Mouse (Mus musculus): ENCODE data around the gene S100pbp. TPM values are rescaled to one million over a fixed set of nuclear protein-coding genes. Genes with fewer than 3 reads are reported as not detected.

Gene S100pbp
- polyA plus RNA-seq, 1 experiment from 2014 or later = 14.5 TPM

- Histone ChIP-seq H3K27me3 (ENCODE audit: insufficient read depth, low read length) (no peaks in the 10 kb centered on the region), H3K4me1 (replicated peaks; ENCODE audit: insufficient read depth, low read length) (no peaks in the 10 kb centered on the region), H3K27ac (no peak overlapping the region), H3K9me3 (replicated peaks; ENCODE audit: low read length) (no peaks in the 10 kb centered on the region), H3K36me3 (ENCODE audit: insufficient read depth, low read length) (peaks cover 8% of the 10 kb centered on the region; the same call in 1 of the 2 replicates), H3K4me3 (replicated peaks; ENCODE audit: low read depth, low read length) (no peak overlapping the region), H3K4me2 (ENCODE audit: low read length) (no peak overlapping the region), H3K9ac (ENCODE audit: low read depth, low read length) (no peak overlapping the region)
- DNase-seq (ENCODE audit: low spot score) = no peak
- no peak for TF ChIP-seq CTCF (IDR thresholded peaks at IDR 0.05; ENCODE audit: low read depth)
- no peak for ATAC-seq (replicated peaks; ENCODE audit: low FRiP score, low read depth)
- 64% methylated on average over 4 of the region's 4 CpGs for WGBS
Measured at GRCm38 (mm10) chr4:129145943-129146342, 43.6 kb downstream of the S100pbp start.

- DNase-seq (ENCODE audit: low spot score) (no peak), ATAC-seq (replicated peaks; ENCODE audit: low FRiP score, low read depth) (no peak)
- 64% methylated on average over 4 of the region's 4 CpGs for WGBS
- Histone ChIP-seq H3K27ac (no peak overlapping the region), H3K4me2 (ENCODE audit: low read length) (no peak overlapping the region), H3K4me3 (replicated peaks; ENCODE audit: low read depth, low read length) (no peak overlapping the region), H3K9me3 (replicated peaks; ENCODE audit: low read length) (no peaks in the 10 kb centered on the region), H3K27me3 (ENCODE audit: insufficient read depth, low read length) (no peaks in the 10 kb centered on the region), H3K36me3 (ENCODE audit: insufficient read depth, low read length) (peaks cover 8% of the 10 kb centered on the region; the same call in 1 of the 2 replicates), H3K4me1 (replicated peaks; ENCODE audit: insufficient read depth, low read length) (no peaks in the 10 kb centered on the region), H3K9ac (ENCODE audit: low read depth, low read length) (no peak overlapping the region)
- no peak for TF ChIP-seq CTCF (IDR thresholded peaks at IDR 0.05; ENCODE audit: low read depth)
Measured at GRCm38 (mm10) chr4:129145411-129145810, 44.1 kb downstream of the S100pbp start.

GRCm38 (mm10) chr4:129144401-129145367 is 44.8 kb downstream of the S100pbp start:
- Histone ChIP-seq H3K27me3 (ENCODE audit: insufficient read depth, low read length) (no peaks in the 10 kb centered on the region), H3K4me3 (replicated peaks; ENCODE audit: low read depth, low read length) (no peak overlapping the region), H3K9me3 (replicated peaks; ENCODE audit: low read length) (no peaks in the 10 kb centered on the region), H3K4me2 (ENCODE audit: low read length) (no peak overlapping the region), H3K36me3 (ENCODE audit: insufficient read depth, low read length) (peaks cover 5% of the 10 kb centered on the region; the same call in 1 of the 2 replicates), H3K9ac (ENCODE audit: low read depth, low read length) (no peak overlapping the region), H3K27ac (no peak overlapping the region), H3K4me1 (replicated peaks; ENCODE audit: insufficient read depth, low read length) (no peaks in the 10 kb centered on the region)
- TF ChIP-seq CTCF (IDR thresholded peaks at IDR 0.05; ENCODE audit: low read depth) = no peak
- no peak for DNase-seq (ENCODE audit: low spot score)
- WGBS = 53% methylated on average over 16 of the region's 16 CpGs
- ATAC-seq (replicated peaks; ENCODE audit: low FRiP score, low read depth) = no peak

GRCm38 (mm10) chr4:129143509-129143908 is 46.0 kb downstream of the S100pbp start:
- 83% methylated on average over 5 of the region's 5 CpGs for WGBS

GRCm38 (mm10) chr4:129142439-129143045 is 47.0 kb downstream of the S100pbp start:
- DNase-seq (ENCODE audit: low spot score) (no peak), ATAC-seq (replicated peaks; ENCODE audit: low FRiP score, low read depth) (no peak)
- 82% methylated on average over 11 of the region's 11 CpGs for WGBS
- no peak for TF ChIP-seq CTCF (IDR thresholded peaks at IDR 0.05; ENCODE audit: low read depth)
- no peak overlapping the region for H3K9ac ChIP-seq (ENCODE audit: low read depth, low read length)
- no peaks in the 10 kb centered on the region for H3K9me3 ChIP-seq (replicated peaks; ENCODE audit: low read length)
- H3K4me1 ChIP-seq (replicated peaks; ENCODE audit: insufficient read depth, low read length) = no peaks in the 10 kb centered on the region
- no peak overlapping the region for H3K4me2 ChIP-seq (ENCODE audit: low read length)
- H3K36me3 ChIP-seq (ENCODE audit: insufficient read depth, low read length) = no peaks in the 10 kb centered on the region
- peaks cover 4% of the 10 kb centered on the region; the same call in 1 of the 2 replicates for H3K27me3 ChIP-seq (ENCODE audit: insufficient read depth, low read length)
- no peak overlapping the region for H3K4me3 ChIP-seq (replicated peaks; ENCODE audit: low read depth, low read length)
- H3K27ac ChIP-seq = no peak overlapping the region

More at GRCm38 (mm10) chr4:129143509-129143908, 46.0 kb downstream of the S100pbp start:
- ATAC-seq (replicated peaks; ENCODE audit: low FRiP score, low read depth) (no peak), DNase-seq (ENCODE audit: low spot score) (no peak)
- Histone ChIP-seq H3K4me2 (ENCODE audit: low read length) (no peak overlapping the region), H3K4me1 (replicated peaks; ENCODE audit: insufficient read depth, low read length) (no peaks in the 10 kb centered on the region), H3K36me3 (ENCODE audit: insufficient read depth, low read length) (no peaks in the 10 kb centered on the region), H3K27ac (no peak overlapping the region), H3K4me3 (replicated peaks; ENCODE audit: low read depth, low read length) (no peak overlapping the region), H3K9me3 (replicated peaks; ENCODE audit: low read length) (no peaks in the 10 kb centered on the region), H3K27me3 (ENCODE audit: insufficient read depth, low read length) (no peaks in the 10 kb centered on the region), H3K9ac (ENCODE audit: low read depth, low read length) (no peak overlapping the region)
- TF ChIP-seq CTCF (IDR thresholded peaks at IDR 0.05; ENCODE audit: low read depth) = no peak

Measured in kidney, postnatal 0 days (tissue).